8 mouse cellular contexts compared by ENCODE assay signal in the genomic region with DNA sequence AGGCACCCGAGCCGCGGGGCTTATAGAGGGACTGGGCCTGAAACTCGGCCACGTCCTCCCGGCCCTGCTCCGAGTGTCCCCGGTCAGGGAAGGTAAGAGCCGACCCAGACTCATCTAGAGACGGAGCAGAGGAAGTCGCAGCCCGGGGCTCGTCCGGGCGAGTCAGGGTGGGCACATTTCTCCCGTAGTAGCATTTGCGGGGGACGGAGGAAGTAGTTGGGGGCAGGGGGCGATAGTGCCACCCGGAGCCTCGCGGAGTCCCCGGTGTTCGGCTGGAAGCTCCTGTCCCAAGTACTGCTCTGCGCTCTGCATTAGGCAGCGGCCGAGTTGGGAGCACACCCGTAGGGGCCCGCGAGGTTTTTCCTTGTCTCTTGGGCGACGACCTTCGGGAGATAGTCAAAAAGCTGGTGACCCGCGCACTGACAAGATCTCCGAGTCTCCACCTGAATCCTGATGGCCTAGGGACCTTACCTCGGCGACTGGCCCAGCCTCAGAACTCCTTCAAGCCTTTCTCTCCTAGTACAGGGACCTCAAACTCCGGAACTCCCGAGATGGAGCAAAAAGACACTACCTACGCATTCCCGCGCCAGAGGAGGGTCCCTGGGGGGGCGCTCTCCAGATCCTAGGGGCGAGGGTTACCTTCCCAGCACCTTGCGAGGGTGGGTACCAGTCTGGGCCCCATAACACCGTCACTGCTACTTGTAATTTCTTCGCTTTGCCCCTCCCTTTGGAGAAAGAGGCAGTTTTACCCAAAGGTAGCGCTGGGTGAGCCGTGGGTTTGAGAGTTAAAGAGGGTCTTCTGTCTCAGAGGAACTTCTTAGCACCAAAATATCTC. TPM values are rescaled to one million over a fixed set of nuclear protein-coding genes. Genes with fewer than 3 reads are reported as not detected.
DNase-seq lines count a peak whose midpoint lies in the region; ATAC-seq lines count a peak whose summit lies in the region.

No protein-coding gene starts in this region.

- H3K27me3 ChIP-seq in heart, embryonic 14.5 days (ENCODE audit: control insufficient read depth, insufficient read depth, low read length): peaks cover 87% of the 10 kb centered on the region
- H3K27me3 ChIP-seq in heart, embryonic 16.5 days (ENCODE audit: control insufficient read depth, insufficient read depth, low read length): peaks cover 79% of the 10 kb centered on the region
- peaks cover 94% of the 10 kb centered on the region for H3K27me3 ChIP-seq in midbrain, embryonic 13.5 days

- H3K4me2 ChIP-seq in heart, embryonic 14.5 days (ENCODE audit: low read length): peak overlapping the region; percentile 63
- peak overlapping the region; percentile 52 for H3K4me2 ChIP-seq in heart, embryonic 16.5 days (ENCODE audit: low read depth, low read length)
- peak overlapping the region; percentile 34 for H3K4me2 ChIP-seq in midbrain, embryonic 13.5 days (replicated peaks)

- 0 out of 2 replicates have a peak, but pooled peaks cover 2% of the 10 kb centered on the region for H3K9me3 ChIP-seq in heart, embryonic 14.5 days (ENCODE audit: control insufficient read depth, low read length)
- H3K9me3 ChIP-seq in heart, embryonic 16.5 days (replicated peaks; ENCODE audit: control insufficient read depth, low read length): peaks cover under 1% of the 10 kb centered on the region; the same call in 1 of the 2 replicates
- H3K9me3 ChIP-seq in midbrain, embryonic 13.5 days: no peaks in the 10 kb centered on the region

- peaks cover 6 to 10% of the 10 kb centered on the region in 2 experiments; a peak in 3 of 4 replicates for H3K4me1 ChIP-seq in heart, embryonic 14.5 days (ENCODE audit: control insufficient read depth in 2 of 2, insufficient read depth in 2 of 2, low read length in 2 of 2)
- peaks cover 6% of the 10 kb centered on the region for H3K4me1 ChIP-seq in heart, embryonic 16.5 days (ENCODE audit: control insufficient read depth, insufficient read depth, low read length)
- H3K4me1 ChIP-seq in midbrain, embryonic 13.5 days (replicated peaks): peaks cover 5% of the 10 kb centered on the region; the same call in 1 of the 2 replicates

- DNase-seq in heart, postnatal 4 days: no peak
- peak; percentile 18 for DNase-seq in adrenal gland, postnatal 10 days
- no peak for DNase-seq in adipocyte (ENCODE audit: low spot score)
- no peak for DNase-seq in layer of hippocampus, adult 11-12 months (ENCODE audit: low spot score)
- no peak for DNase-seq in thymus, postnatal 14 days

- H3K9ac ChIP-seq in heart, embryonic 14.5 days (ENCODE audit: low read length): no peak overlapping the region
- H3K9ac ChIP-seq in heart, embryonic 16.5 days (ENCODE audit: low read length): peak overlapping the region; percentile 21; the same call in 1 of the 2 replicates
- no peak overlapping the region for H3K9ac ChIP-seq in midbrain, embryonic 13.5 days (replicated peaks)

- ATAC-seq in heart, embryonic 14.5 days (ENCODE audit: insufficient number of reproducible peaks, insufficient read depth, low FRiP score, low read depth): no peak
- ATAC-seq in heart, embryonic 16.5 days (replicated peaks; ENCODE audit: extremely low read depth, insufficient read depth, low FRiP score): no peak
- no peak for ATAC-seq in midbrain, embryonic 13.5 days

- no peak overlapping the region for H3K27ac ChIP-seq in heart, embryonic 14.5 days (replicated peaks in 1 of 2; ENCODE audit: control insufficient read depth in 1 of 2, insufficient read depth in 1 of 2, low read depth in 2 of 2, low read length in 2 of 2)
- H3K27ac ChIP-seq in heart, embryonic 16.5 days (ENCODE audit: low read length): no peak overlapping the region
- H3K27ac ChIP-seq in midbrain, embryonic 13.5 days: no peak overlapping the region

- 1% methylated on average over 50 of the region's 50 CpGs for WGBS in heart, embryonic 14.5 days
- 2% methylated on average over 50 of the region's 50 CpGs for WGBS in heart, embryonic 16.5 days
- WGBS in midbrain, embryonic 13.5 days: 1% methylated on average over 49 of the region's 50 CpGs

- H3K4me3 ChIP-seq in heart, embryonic 14.5 days (ENCODE audit: control insufficient read depth in 1 of 2, insufficient read depth in 1 of 2, low read depth in 1 of 2, low read length in 2 of 2): peak overlapping the region; percentile 23 to 35; a peak in 3 of 4 replicates
- peak overlapping the region; percentile 45 for H3K4me3 ChIP-seq in heart, embryonic 16.5 days (ENCODE audit: low read length)
- peak overlapping the region; percentile 16 for H3K4me3 ChIP-seq in midbrain, embryonic 13.5 days (replicated peaks)

- no peaks in the 10 kb centered on the region for H3K36me3 ChIP-seq in heart, embryonic 14.5 days (ENCODE audit: control insufficient read depth, insufficient read depth, low read length)
- H3K36me3 ChIP-seq in heart, embryonic 16.5 days (ENCODE audit: control insufficient read depth, insufficient read depth): no peaks in the 10 kb centered on the region
- no peaks in the 10 kb centered on the region for H3K36me3 ChIP-seq in midbrain, embryonic 13.5 days

RNA-seq across cellular contexts. Expression of gene Vax1, which starts 24.3 kb away (rescaled TPM):
- not detected in 2 replicates for polyA plus RNA-seq in heart, embryonic 14.5 days (2014; fragmentation: Nextera tagmentation; extraction: Ambion mirVana)
- total RNA-seq in heart, postnatal 4 days (2021): not detected
- not detected for total RNA-seq in adrenal gland, postnatal 10 days (2021)
- not detected in 2 replicates for polyA plus RNA-seq in heart, embryonic 16.5 days (2015; fragmentation: Nextera tagmentation; extraction: Ambion mirVana)
- 0.32 and 0.40 TPM in 2 replicates for polyA plus RNA-seq in midbrain, embryonic 13.5 days (2015; fragmentation: Nextera tagmentation; extraction: Ambion mirVana)

RNA-seq across cellular contexts. Expression of gene Kcnk18, which starts 24.8 kb away (rescaled TPM):
- polyA plus RNA-seq in heart, embryonic 14.5 days (2014; fragmentation: Nextera tagmentation; extraction: Ambion mirVana): not detected in 2 replicates
- total RNA-seq in heart, postnatal 4 days (2021): not detected
- total RNA-seq in adrenal gland, postnatal 10 days (2021): not detected
- not detected in 2 replicates for polyA plus RNA-seq in heart, embryonic 16.5 days (2015; fragmentation: Nextera tagmentation; extraction: Ambion mirVana)
- polyA plus RNA-seq in midbrain, embryonic 13.5 days (2015; fragmentation: Nextera tagmentation; extraction: Ambion mirVana): not detected in 2 replicates
